Mouse (Mus musculus) stomach, embryonic 16.5 days (tissue): ENCODE data around the gene Pcnx4. TPM values are rescaled to one million over a fixed set of nuclear protein-coding genes. Genes with fewer than 3 reads are reported as not detected.

ENCODE experiments used
- ATAC-seq: fragments of 200-750 bp; cut with Nextera tagmentation; 2 replicates; pipeline ENCODE4 v1.8.0; 2017; ENCODE audit warnings: moderate number of reproducible peaks, moderate TSS enrichment; ENCODE audit not compliant: insufficient read depth, low FRiP score
- H3K27ac ChIP-seq: fragments of 300-500 bp; sonication (generic); 2 replicates; pipeline ENCODE4 v1.5.1; 2014; ENCODE audit warnings: low read length
- H3K27me3 ChIP-seq: fragments of 300-500 bp; sonication (generic); 2 replicates; pipeline ENCODE4 v1.6.1; 2014; ENCODE audit warnings: low read length, control low read depth, mixed read lengths; ENCODE audit not compliant: control insufficient read depth, insufficient read depth
- H3K36me3 ChIP-seq: fragments of 300-500 bp; sonication (generic); 2 replicates; pipeline ENCODE4 v1.6.1; 2014; ENCODE audit warnings: low read length; ENCODE audit not compliant: control insufficient read depth, insufficient read depth
- H3K4me1 ChIP-seq: fragments of 300-500 bp; sonication (generic); 2 replicates; pipeline ENCODE4 v1.6.1; 2014; ENCODE audit warnings: low read length, control low read depth, mixed read lengths; ENCODE audit not compliant: control insufficient read depth, insufficient read depth
- H3K4me2 ChIP-seq: fragments of 300-500 bp; sonication (generic); 2 replicates; pipeline ENCODE4 v1.6.1; 2014; ENCODE audit warnings: low read depth, low read length, mixed read lengths
- H3K4me3 ChIP-seq: fragments of 300-500 bp; sonication (generic); replicated peaks from 2 replicates; pipeline ENCODE4 v1.5.1; 2014; ENCODE audit warnings: mild to moderate bottlenecking, low read length
- H3K9ac ChIP-seq: fragments of 300-500 bp; sonication (generic); 2 replicates; pipeline ENCODE4 v1.6.1; 2014; ENCODE audit warnings: low read length
- H3K9me3 ChIP-seq: fragments of 300-500 bp; sonication (generic); replicated peaks from 2 replicates; pipeline ENCODE4 v1.6.1; 2016; ENCODE audit warnings: low read length, control low read depth; ENCODE audit not compliant: control insufficient read depth
- WGBS: fragments of 180-500 bp; shearing (Covaris S2); extraction: QIAGEN DNeasy Blood & Tissue Kit; methylation state at CpG from one replicate; pipeline ENCODE4 v1.1.7; 2014; 5-methylcytosine and 5-hydroxymethylcytosine counted together
- polyA plus RNA-seq: library from polyadenylated mRNA; unstranded; fragments of >200 nt; fragmentation: Nextera tagmentation; extraction: Ambion mirVana; gene quantifications from 2 replicates; pipeline ENCODE4 v1.2.1, GENCODE M21; 2015

Gene Pcnx4
- polyA plus RNA-seq, 1 experiment from 2014 or later, result 10.7 TPM

GRCm38 (mm10) chr12:72519855-72520254 is 16.3 kb upstream of the Pcnx4 start:
- Histone ChIP-seq H3K4me2 (no peak overlapping the region), H3K27me3 (no peaks in the 10 kb centered on the region), H3K9me3 (no peaks in the 10 kb centered on the region), H3K4me3 (no peak overlapping the region), H3K27ac (no peak overlapping the region), H3K36me3 (no peaks in the 10 kb centered on the region), H3K4me1 (no peaks in the 10 kb centered on the region), H3K9ac (no peak overlapping the region)
- no peak; the same call in 1 of the 2 replicates for ATAC-seq
- 47% methylated on average over 5 of the region's 5 CpGs for WGBS

- 0% methylated on average over 2 of the region's 2 CpGs for WGBS
- Histone ChIP-seq H3K27me3 (no peaks in the 10 kb centered on the region), H3K9me3 (no peaks in the 10 kb centered on the region), H3K9ac (no peak overlapping the region), H3K27ac (no peak overlapping the region), H3K36me3 (no peaks in the 10 kb centered on the region), H3K4me2 (no peak overlapping the region), H3K4me1 (no peaks in the 10 kb centered on the region), H3K4me3 (no peak overlapping the region)
- no peak for ATAC-seq
Observed at GRCm38 (mm10) chr12:72520645-72521044, 15.5 kb upstream of the Pcnx4 start.

- no peaks in the 10 kb centered on the region for H3K27me3 ChIP-seq
- H3K9me3 ChIP-seq, result 0 out of 2 replicates have a peak, but pooled peaks cover 3% of the 10 kb centered on the region
- no peaks in the 10 kb centered on the region for H3K4me1 ChIP-seq
- ATAC-seq, result no peak
- no peak overlapping the region for H3K4me3 ChIP-seq
- no peaks in the 10 kb centered on the region for H3K36me3 ChIP-seq
- WGBS, result 47% methylated on average over 4 of the region's 4 CpGs
- no peak overlapping the region for H3K4me2 ChIP-seq
- no peak overlapping the region for H3K9ac ChIP-seq
- no peak overlapping the region for H3K27ac ChIP-seq
Observed at GRCm38 (mm10) chr12:72525588-72525987, 10.6 kb upstream of the Pcnx4 start.

- no peak overlapping the region for H3K9ac ChIP-seq
- no peaks in the 10 kb centered on the region for H3K27me3 ChIP-seq
- H3K4me2 ChIP-seq, result no peak overlapping the region
- no peaks in the 10 kb centered on the region for H3K4me1 ChIP-seq
- no peaks in the 10 kb centered on the region for H3K36me3 ChIP-seq
- ATAC-seq, result no peak
- WGBS, result 77% methylated on average over 7 of the region's 7 CpGs
- 0 out of 2 replicates have a peak, but pooled peaks cover 3% of the 10 kb centered on the region for H3K9me3 ChIP-seq
- no peak overlapping the region for H3K27ac ChIP-seq
- no peak overlapping the region for H3K4me3 ChIP-seq
Observed at GRCm38 (mm10) chr12:72532303-72532702, 3.9 kb upstream of the Pcnx4 start.

- H3K27ac ChIP-seq, result no peak overlapping the region
- no peaks in the 10 kb centered on the region for H3K4me1 ChIP-seq
- 81% methylated on average over 6 of the region's 6 CpGs for WGBS
- no peak overlapping the region for H3K9ac ChIP-seq
- H3K4me2 ChIP-seq, result no peak overlapping the region
- no peaks in the 10 kb centered on the region for H3K36me3 ChIP-seq
- ATAC-seq, result no peak
- H3K9me3 ChIP-seq, result 0 out of 2 replicates have a peak, but pooled peaks cover 3% of the 10 kb centered on the region
- no peaks in the 10 kb centered on the region for H3K27me3 ChIP-seq
- H3K4me3 ChIP-seq, result no peak overlapping the region
Observed at GRCm38 (mm10) chr12:72533986-72534385, 2.2 kb upstream of the Pcnx4 start.

GRCm38 (mm10) chr12:72535599-72535998 is 584 bp upstream of the Pcnx4 start:
- ATAC-seq, result no peak; the same call in 1 of the 2 replicates
- H3K27me3 ChIP-seq, result no peaks in the 10 kb centered on the region
- no peaks in the 10 kb centered on the region for H3K4me1 ChIP-seq
- H3K4me2 ChIP-seq, result peak overlapping the region; percentile 54
- H3K4me3 ChIP-seq, result peak overlapping the region; percentile 66
- 38% methylated on average over 3 of the region's 3 CpGs for WGBS
- H3K36me3 ChIP-seq, result no peaks in the 10 kb centered on the region
- H3K9ac ChIP-seq, result peak overlapping the region; percentile 60
- no peak overlapping the region for H3K27ac ChIP-seq
- H3K9me3 ChIP-seq, result no peaks in the 10 kb centered on the region

GRCm38 (mm10) chr12:72538571-72538970 is 2.4 kb downstream of the Pcnx4 start:
- Histone ChIP-seq H3K27ac (no peak overlapping the region), H3K36me3 (peaks cover 3% of the 10 kb centered on the region; the same call in 1 of the 2 replicates), H3K4me2 (no peak overlapping the region), H3K4me1 (no peaks in the 10 kb centered on the region), H3K4me3 (no peak overlapping the region), H3K9me3 (no peaks in the 10 kb centered on the region), H3K27me3 (no peaks in the 10 kb centered on the region), H3K9ac (no peak overlapping the region)
- no peak for ATAC-seq
- 85% methylated on average over 10 of the region's 10 CpGs for WGBS

GRCm38 (mm10) chr12:72554347-72554746 is 18.2 kb downstream of the Pcnx4 start:
- no peak for ATAC-seq
- no peaks in the 10 kb centered on the region for H3K27me3 ChIP-seq
- H3K9ac ChIP-seq, result no peak overlapping the region
- no peaks in the 10 kb centered on the region for H3K36me3 ChIP-seq
- no peaks in the 10 kb centered on the region for H3K9me3 ChIP-seq
- H3K4me2 ChIP-seq, result no peak overlapping the region
- H3K4me3 ChIP-seq, result no peak overlapping the region
- H3K27ac ChIP-seq, result no peak overlapping the region
- 72% methylated on average over 4 of the region's 4 CpGs for WGBS
- no peaks in the 10 kb centered on the region for H3K4me1 ChIP-seq

GRCm38 (mm10) chr12:72564281-72564795 is 28.2 kb downstream of the Pcnx4 start:
- no peaks in the 10 kb centered on the region for H3K27me3 ChIP-seq
- no peak overlapping the region for H3K9ac ChIP-seq
- H3K27ac ChIP-seq, result no peak overlapping the region
- no peak overlapping the region for H3K4me2 ChIP-seq
- H3K4me3 ChIP-seq, result no peak overlapping the region
- no peaks in the 10 kb centered on the region for H3K36me3 ChIP-seq
- no peaks in the 10 kb centered on the region for H3K9me3 ChIP-seq
- ATAC-seq, result peak; percentile 56; the same call in 1 of the 2 replicates
- no peaks in the 10 kb centered on the region for H3K4me1 ChIP-seq
- WGBS, result 57% methylated on average over 4 of the region's 4 CpGs
